Mouse (Mus musculus) G1E (cell line): ENCODE results near the gene Colgalt1.

Experiments
- CTCF ChIP-seq: IDR thresholded peaks from 2 replicates; pipeline ENCODE4 v1.5.1; 2012; ENCODE audit warnings: low read depth, low read length, inconsistent platforms, mixed read lengths
- GATA1 ChIP-seq: IDR thresholded peaks from 2 replicates; pipeline ENCODE4 v1.6.1; 2012; ENCODE audit warnings: borderline replicate concordance, low read length, inconsistent platforms, mixed read lengths
- POLR2AphosphoS5 ChIP-seq: IDR thresholded peaks from 2 replicates; pipeline ENCODE4 v1.6.1; 2012; ENCODE audit warnings: low read depth, low read length, inconsistent platforms; ENCODE audit not compliant: insufficient replicate concordance
- TAL1 ChIP-seq: conservative IDR thresholded peaks from 2 replicates; pipeline ENCODE4 v1.6.1; 2012; ENCODE audit warnings: low read depth, low read length, inconsistent platforms, mixed read lengths

DNA sequence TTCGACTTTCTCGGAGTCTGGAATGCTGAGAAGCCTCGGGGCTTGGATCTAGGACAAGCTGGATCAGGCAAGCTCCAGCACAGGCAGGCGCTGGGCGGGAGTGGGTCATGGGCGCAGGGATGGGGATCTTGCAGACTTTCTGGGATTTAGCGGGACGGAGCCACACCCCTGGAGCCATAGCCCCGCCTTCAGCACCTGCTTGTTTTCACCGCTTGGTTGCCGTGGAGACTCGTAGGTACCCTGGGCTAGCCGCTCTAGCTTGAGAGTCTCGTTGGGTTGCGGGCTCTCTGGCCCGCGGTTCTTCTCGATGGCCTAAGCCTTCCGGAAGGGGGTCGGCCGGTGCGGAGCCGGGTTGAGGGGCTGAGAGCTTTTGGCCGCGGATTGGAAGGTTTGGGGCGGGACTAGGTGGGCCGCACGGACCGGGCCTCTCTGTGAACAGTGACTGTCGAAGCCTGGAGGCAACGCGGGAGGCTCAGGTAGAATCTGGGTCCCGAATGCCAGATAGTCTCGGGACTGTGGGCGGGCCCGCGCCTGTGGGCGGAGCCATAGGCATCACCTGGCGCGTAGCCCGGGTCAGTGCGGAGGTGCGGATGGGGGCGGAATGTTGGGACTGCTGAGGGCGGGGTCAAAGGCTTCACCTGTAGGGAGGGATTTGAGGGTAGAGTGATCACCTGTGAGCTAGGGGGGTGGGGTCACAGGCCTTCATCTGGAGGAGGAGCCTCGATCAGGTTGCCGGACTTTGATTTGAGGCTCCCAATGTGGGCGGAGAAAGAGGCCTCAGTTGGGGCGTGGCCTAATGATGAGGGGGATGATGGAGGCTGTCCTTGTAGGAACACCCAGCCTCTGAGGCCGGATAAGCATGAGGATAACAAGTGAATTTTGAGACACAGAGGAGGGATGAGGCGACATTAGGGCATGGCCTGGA is 41.2 kb upstream of the Colgalt1 start:
- TF ChIP-seq CTCF = no peak
- TF ChIP-seq POLR2AphosphoS5 = no peak
- TF ChIP-seq GATA1 = no peak
- TF ChIP-seq TAL1 = no peak
